Mouse (Mus musculus): ENCODE measurements around the gene Tekt3.

GRCm38 (mm10) chr11:63018083-63018622 is 43.3 kb upstream of the Tekt3 start:
- TF ChIP-seq CTCF (IDR thresholded peaks at IDR 0.05; ENCODE audit: insufficient read depth, low read depth, low read length) (no peak), POLR2A (IDR thresholded peaks at IDR 0.05; ENCODE audit: insufficient read depth, low read depth, low read length) (no peak)

All from olfactory bulb, adult 2 months (tissue).